Mouse (Mus musculus): Measurements from ENCODE around the gene Fbxo11. TPM values are rescaled to one million over a fixed set of nuclear protein-coding genes. Genes with fewer than 3 reads are reported as not detected.

The Fbxo11 gene
- polyA plus RNA-seq, 2 experiments: 4.8 to 7.1 TPM

DNA sequence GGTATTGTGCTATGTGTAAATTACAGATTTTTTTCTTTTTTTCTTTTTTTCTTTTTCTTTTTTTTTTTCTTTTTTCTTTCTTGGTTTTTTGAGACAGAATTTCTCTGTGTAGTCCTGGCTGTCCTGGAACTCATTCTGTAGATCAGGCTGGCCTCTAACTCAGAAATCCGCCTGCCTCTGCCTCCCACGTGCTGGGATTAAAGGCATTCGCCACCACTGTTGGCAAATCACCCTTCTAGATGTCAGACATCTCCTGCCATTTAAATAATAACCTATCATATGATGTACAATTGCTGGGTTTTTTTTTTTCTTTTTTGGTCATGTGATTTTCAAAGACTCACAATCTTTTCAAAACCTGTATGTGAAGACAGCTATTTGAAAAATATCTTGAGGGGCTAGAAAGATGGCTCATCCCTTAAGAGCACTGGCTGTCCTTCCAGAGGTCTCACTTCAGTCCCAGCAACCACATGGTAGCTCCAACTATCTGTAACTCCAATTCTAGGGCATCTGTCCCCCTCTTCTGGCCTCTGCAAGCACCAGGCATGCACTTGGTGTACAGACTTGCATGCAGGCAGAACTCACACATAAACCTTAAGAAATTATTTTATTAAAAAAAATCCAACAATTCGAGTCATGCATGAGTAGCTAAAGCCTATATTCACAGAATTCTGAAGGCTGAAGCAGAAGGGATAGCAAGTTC lies 2.3 kb upstream of the Fbxo11 start:
- no peak for DNase-seq (ENCODE audit: low read depth in 3 of 3, low spot score in 3 of 3)
- H3K4me3 ChIP-seq (ENCODE audit: insufficient read depth in 1 of 2, low read depth in 2 of 2, low read length in 2 of 2): peak overlapping the region in 1 of 2 experiments; percentile 95; a peak in 2 of 4 replicates
- H3K4me1 ChIP-seq (replicated peaks; ENCODE audit: control insufficient read depth in 2 of 2, insufficient read depth in 2 of 2, low read length in 1 of 2): peaks cover 4 to 9% of the 10 kb centered on the region in 2 experiments
- ATAC-seq (ENCODE audit: insufficient read depth): no peak
- no peaks in the 10 kb centered on the region for H3K27me3 ChIP-seq (ENCODE audit: control insufficient read depth, insufficient read depth, low read length)
- no peak for TF ChIP-seq EP300 (IDR thresholded peaks at IDR 0.05; ENCODE audit: low read depth)
- peak; percentile 19; the same call in 1 of the 2 replicates for TF ChIP-seq CTCF (IDR thresholded peaks at IDR 0.05; ENCODE audit: low read depth)
- H3K9me3 ChIP-seq (ENCODE audit: control insufficient read depth, low read length): no peaks in the 10 kb centered on the region
- H3K27ac ChIP-seq: no peak overlapping the region
- peak overlapping the region; percentile 67 for H3K9ac ChIP-seq (replicated peaks)
- no peaks in the 10 kb centered on the region for H3K36me3 ChIP-seq (replicated peaks; ENCODE audit: control insufficient read depth, insufficient read depth, low read depth)
- 64% methylated on average over 4 of the region's 4 CpGs for whole genome bisulfite sequencing (ENCODE audit: insufficient replicate concordance)
- H3K4me2 ChIP-seq (ENCODE audit: low read depth): peak overlapping the region; percentile 92

DNA sequence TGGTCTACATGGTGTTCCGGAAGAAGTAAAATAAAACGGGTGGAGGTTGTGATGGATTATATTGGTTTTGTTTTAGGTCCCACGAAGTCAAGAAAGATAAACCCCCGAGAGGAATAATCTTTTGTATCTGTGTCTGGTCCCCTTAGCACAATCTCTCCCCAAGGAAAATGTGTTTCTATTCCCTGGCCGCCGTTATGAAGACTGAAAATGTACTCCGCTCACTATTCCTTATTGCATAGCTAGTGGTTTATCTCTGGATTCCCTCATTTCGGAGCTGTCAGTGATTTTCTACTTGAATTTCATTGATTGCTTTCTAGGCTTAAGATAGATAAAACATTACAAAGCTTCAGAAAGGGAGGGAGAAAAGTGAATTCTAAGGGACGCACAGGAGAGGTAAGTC lies 1.7 kb upstream of the Fbxo11 start:
- H3K4me2 ChIP-seq (ENCODE audit: low read depth): peak overlapping the region; percentile 92
- peak overlapping the region; percentile 77; the same call in 1 of the 2 replicates for H3K27ac ChIP-seq
- 12% methylated on average over 9 of the region's 9 CpGs for WGBS (ENCODE audit: insufficient replicate concordance)
- DNase-seq (ENCODE audit: low read depth in 3 of 3, low spot score in 3 of 3): no peak
- ATAC-seq (ENCODE audit: insufficient read depth): no peak
- no peaks in the 10 kb centered on the region for H3K36me3 ChIP-seq (replicated peaks; ENCODE audit: control insufficient read depth, insufficient read depth, low read depth)
- TF ChIP-seq EP300 (IDR thresholded peaks at IDR 0.05; ENCODE audit: low read depth) (no peak), CTCF (IDR thresholded peaks at IDR 0.05; ENCODE audit: low read depth) (no peak)
- H3K4me1 ChIP-seq (replicated peaks; ENCODE audit: control insufficient read depth in 2 of 2, insufficient read depth in 2 of 2, low read length in 1 of 2): peaks cover 3 to 9% of the 10 kb centered on the region in 2 experiments
- no peaks in the 10 kb centered on the region for H3K9me3 ChIP-seq (ENCODE audit: control insufficient read depth, low read length)
- peak overlapping the region; percentile 2 to 95; a peak in 3 of 4 replicates for H3K4me3 ChIP-seq (ENCODE audit: insufficient read depth in 1 of 2, low read depth in 2 of 2, low read length in 2 of 2)
- H3K9ac ChIP-seq (replicated peaks): peak overlapping the region; percentile 67
- H3K27me3 ChIP-seq (ENCODE audit: control insufficient read depth, insufficient read depth, low read length): no peaks in the 10 kb centered on the region

DNA sequence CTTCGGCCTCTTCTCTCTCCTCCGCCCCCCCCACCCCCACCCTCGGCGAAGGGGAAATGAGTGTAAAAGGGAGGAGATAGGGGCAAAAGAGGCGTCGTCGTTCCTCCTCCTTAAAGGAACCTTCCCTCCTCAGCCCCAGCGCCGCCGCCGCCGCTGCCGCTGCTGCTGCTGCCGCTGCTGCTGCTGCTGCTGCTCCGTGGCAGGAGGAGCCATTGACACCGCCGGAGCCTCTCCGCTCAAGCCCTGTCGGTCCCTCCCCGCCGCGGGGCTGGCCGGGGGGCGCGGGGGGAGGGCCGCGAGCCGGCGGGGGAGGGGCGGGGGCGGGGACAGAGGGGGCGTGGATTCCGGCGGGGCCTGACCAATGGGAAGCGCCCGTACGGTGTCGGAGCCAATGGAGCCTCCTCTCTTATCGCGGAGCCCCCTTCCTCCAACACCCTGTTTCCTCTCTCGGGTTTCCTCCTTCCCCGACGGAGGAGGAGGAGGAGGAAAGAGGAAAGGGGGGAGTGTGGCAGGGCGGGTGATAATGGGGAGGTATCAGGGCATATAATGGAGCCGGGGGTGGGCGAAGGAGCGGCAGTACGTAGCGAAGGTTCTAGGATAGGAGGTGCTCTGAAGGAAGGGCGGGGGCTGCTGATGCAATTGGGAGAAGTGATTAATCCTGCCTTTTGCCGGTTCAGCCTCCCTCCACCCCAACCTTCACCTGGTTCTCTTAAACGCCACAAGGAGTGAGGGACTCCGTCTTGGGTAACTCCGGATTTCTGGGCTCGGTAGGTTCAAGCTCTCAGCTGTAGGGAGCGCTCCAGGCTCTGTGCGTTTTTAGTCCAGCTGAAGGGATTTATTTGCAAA lies 933 bp upstream of the Fbxo11 start:
- H3K9ac ChIP-seq (replicated peaks): peak overlapping the region; percentile 99
- peak; percentile 89 for ATAC-seq (ENCODE audit: insufficient read depth)
- H3K27me3 ChIP-seq (ENCODE audit: control insufficient read depth, insufficient read depth, low read length): no peaks in the 10 kb centered on the region
- H3K4me1 ChIP-seq (replicated peaks; ENCODE audit: control insufficient read depth in 2 of 2, insufficient read depth in 2 of 2, low read length in 1 of 2): peaks cover 3 to 9% of the 10 kb centered on the region in 2 experiments
- H3K27ac ChIP-seq: peak overlapping the region; percentile 93
- under 1% methylated on average over 50 of the region's 57 CpGs for WGBS (ENCODE audit: insufficient replicate concordance)
- H3K4me2 ChIP-seq (ENCODE audit: low read depth): peak overlapping the region; percentile 92
- H3K4me3 ChIP-seq (ENCODE audit: insufficient read depth in 1 of 2, low read depth in 2 of 2, low read length in 2 of 2): peak overlapping the region; percentile 87 to 95
- H3K36me3 ChIP-seq (replicated peaks; ENCODE audit: control insufficient read depth, insufficient read depth, low read depth): no peaks in the 10 kb centered on the region
- TF ChIP-seq CTCF (IDR thresholded peaks at IDR 0.05; ENCODE audit: low read depth) (peak; percentile 64), EP300 (IDR thresholded peaks at IDR 0.05; ENCODE audit: low read depth) (no peak)
- peak; percentile 87 to 91 (median 87) for DNase-seq (ENCODE audit: low read depth in 3 of 3, low spot score in 3 of 3)
- H3K9me3 ChIP-seq (ENCODE audit: control insufficient read depth, low read length): no peaks in the 10 kb centered on the region

DNA sequence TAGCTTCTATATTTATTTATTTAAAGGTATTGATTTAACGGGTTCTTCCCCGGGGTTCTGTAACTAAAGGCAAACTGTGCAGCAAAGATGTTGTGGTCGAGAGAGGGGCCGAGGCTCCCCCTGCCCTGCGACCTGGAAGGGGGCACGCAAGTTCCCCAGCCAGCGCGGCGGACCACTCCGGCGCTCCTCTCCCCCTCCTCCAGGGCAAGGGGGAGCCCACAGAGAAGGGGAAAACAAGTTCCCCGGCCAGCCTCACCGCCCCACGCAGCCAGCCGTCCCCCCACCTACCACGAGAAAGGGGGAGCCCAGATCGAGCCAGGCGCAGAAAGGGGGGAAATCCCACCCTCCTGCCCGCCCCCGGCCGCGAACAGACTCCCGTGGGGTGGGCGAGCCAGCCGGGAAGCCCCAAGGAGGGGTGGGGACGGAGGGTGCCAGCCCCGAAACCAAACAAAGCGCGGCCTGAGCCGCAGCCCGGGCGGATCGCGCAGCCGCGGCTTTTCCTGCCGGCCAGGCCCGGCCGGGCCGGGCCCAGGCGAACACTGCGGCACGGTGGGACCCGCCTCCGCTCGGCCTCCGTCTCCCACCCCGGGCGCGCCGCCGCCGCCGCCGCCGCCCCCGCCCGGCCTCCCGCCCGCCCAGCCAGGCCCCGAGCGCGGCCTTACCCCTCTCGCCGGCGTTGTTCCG lies 602 bp downstream of the Fbxo11 start:
- WGBS (ENCODE audit: insufficient replicate concordance): under 1% methylated on average over 38 of the region's 67 CpGs
- no peaks in the 10 kb centered on the region for H3K36me3 ChIP-seq (replicated peaks; ENCODE audit: control insufficient read depth, insufficient read depth, low read depth)
- DNase-seq (ENCODE audit: low read depth in 3 of 3, low spot score in 3 of 3) (peak in 2 of 3 experiments; percentile 24 to 37), ATAC-seq (ENCODE audit: insufficient read depth) (peak; percentile 56)
- H3K4me3 ChIP-seq (ENCODE audit: insufficient read depth in 1 of 2, low read depth in 2 of 2, low read length in 2 of 2): peak overlapping the region; percentile 79 to 95
- peak overlapping the region; percentile 99 for H3K9ac ChIP-seq (replicated peaks)
- peak overlapping the region; percentile 93 for H3K27ac ChIP-seq
- no peaks in the 10 kb centered on the region for H3K9me3 ChIP-seq (ENCODE audit: control insufficient read depth, low read length)
- peaks cover 9 to 10% of the 10 kb centered on the region in 2 experiments for H3K4me1 ChIP-seq (replicated peaks; ENCODE audit: control insufficient read depth in 2 of 2, insufficient read depth in 2 of 2, low read length in 1 of 2)
- peak overlapping the region; percentile 92 for H3K4me2 ChIP-seq (ENCODE audit: low read depth)
- H3K27me3 ChIP-seq (ENCODE audit: control insufficient read depth, insufficient read depth, low read length): no peaks in the 10 kb centered on the region
- no peak for TF ChIP-seq EP300 (IDR thresholded peaks at IDR 0.05; ENCODE audit: low read depth)
- TF ChIP-seq CTCF (IDR thresholded peaks at IDR 0.05; ENCODE audit: low read depth): no peak
